Mouse (Mus musculus): ENCODE results near the gene Rnaseh2a.
A peak's percentile ranks its signal among the peaks of the same experiment; 100 is the strongest.

The Rnaseh2a gene

DNA sequence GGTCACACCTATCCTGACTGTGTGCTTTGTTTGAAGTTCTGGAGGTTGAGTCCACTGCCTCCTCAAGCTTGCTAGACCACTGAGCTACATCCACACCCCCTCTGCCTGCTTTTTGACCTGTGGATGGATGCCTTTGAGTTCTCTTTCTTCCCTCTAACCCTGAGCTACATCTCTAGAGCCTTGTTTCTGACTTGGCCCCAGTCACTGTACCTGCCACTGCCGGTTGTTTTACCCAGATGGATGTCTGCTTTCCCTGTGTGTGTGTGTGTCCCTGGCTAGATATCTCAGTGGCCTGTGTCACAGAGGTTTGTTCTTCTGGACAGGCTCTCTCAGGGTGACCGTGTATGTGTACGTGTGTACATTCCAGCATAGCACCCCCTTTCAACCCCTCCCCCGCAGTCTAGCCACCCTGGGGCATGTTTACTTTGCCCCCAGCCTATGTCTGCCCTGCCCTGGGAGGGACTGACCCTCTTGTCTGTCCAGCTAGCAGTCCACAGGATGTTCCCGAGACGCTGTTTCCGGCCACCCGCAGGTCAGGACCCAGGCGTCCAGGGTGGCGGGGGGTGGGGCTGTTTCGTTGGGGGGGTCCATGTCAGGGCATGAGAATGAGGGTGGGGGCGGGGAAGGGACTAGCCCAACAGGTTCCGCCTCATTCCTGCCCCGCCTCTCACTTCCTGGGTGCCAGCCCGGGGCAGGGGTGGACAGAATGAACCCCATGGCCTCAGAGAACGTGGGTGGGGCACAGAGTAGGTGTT is 14.9 kb upstream of the Rnaseh2a start:
- DNase-seq (ENCODE audit: low read depth, low spot score): peak; percentile 73

DNA sequence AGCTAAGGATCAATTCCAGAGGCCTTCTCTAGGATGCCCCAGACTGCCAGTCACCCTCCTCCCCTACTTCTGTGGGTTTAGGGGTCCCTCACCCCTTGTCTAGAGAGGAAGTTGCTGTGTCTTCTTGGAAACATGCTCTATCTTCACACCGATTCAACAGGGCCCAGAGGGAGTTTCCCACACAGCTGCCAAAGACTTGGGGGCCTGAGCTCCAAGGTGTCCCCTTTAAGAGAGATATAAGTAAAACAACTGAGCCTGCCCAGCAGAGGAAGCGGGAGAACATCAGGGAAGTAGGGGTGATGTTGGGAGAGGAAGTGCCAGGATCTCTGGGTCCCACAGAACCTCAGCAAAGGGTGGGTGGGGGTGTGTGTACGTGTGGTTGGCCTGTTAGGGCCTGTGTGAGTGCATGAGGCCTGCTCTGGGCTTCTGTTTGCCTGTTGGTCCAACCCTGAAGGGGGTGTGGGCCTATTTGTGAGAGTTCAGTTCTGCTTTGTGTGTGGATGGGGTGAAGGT is 13.0 kb upstream of the Rnaseh2a start:
- DNase-seq (ENCODE audit: low read depth, low spot score): peak; percentile 67

DNA sequence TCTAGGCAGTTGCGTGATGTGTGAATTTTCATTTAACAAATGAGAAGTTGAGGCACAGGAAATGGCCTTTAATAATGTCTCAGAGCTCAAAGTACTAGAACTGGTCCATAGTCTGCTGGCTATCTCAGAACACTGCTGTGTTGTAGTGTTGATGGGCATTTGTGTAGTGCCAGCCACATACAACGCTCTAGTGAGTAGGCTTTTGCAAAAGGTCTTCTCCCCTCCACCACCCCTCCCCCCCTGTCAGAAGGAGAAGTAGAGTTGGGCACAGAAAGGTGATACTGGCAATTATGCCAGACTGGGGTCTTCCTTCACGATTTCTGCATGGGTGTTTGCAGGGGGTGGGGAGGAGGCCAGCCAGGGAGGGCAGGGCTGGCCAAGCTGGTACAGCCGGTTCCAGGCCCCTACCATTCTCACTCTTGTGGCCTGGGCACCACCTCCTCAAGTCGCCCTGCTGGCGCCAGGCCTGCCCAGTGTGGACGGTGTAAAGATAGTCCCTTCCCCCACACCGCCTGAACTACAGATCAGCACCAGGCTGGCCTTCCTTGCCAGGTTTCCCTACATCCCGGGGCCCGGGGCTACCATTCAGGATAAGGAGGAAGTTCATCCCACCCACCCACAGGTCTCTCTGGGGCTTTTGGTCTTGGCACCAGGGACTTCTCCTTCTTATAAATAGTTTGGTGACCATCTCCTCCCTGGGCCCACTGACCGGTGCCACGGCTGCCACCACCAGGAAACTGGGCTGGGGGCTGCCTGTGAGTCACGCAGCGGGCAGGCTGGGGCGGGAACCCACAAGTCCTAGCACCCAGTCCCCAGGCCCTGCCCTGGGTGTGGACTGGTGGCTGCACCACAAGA is 12.3 kb upstream of the Rnaseh2a start:
- no peak for DNase-seq (ENCODE audit: low read depth, low spot score)

DNA sequence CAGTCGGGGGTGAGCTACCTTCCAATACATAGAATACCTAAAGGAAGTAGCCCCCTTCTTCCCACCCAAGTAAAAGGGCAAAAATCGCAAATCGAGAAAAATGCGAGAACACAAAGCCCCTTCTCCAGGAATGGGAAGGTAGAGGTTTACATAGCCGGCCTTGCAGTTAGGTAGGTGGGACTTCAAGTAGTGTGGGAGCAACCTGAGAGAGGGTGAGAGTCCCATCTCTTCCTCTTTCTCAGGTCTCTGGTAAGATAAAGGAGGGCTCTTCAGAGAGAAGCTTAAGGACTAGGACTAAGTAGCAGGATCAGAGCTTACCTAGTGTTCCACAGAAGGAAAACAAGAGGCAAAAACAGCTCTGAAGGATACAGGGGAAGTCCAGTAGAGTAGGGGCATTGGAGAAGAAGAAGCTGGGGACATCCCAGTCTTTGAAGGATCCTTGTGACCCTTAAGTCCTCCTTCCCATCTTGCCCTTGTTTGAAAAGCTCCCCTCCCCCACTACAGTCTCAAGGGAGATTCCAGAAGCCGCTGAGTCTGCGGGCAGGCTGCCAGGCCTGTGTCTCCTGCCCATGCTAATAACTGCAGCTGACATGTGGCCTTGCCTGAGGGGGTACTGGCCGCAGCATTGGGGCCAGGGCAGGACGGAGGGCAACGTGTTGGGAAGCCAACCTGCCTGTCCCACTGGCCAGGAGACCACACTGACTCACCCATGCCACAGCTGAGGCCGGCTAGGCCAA is 11.2 kb upstream of the Rnaseh2a start:
- peak; percentile 78 for DNase-seq (ENCODE audit: low read depth, low spot score)

DNA sequence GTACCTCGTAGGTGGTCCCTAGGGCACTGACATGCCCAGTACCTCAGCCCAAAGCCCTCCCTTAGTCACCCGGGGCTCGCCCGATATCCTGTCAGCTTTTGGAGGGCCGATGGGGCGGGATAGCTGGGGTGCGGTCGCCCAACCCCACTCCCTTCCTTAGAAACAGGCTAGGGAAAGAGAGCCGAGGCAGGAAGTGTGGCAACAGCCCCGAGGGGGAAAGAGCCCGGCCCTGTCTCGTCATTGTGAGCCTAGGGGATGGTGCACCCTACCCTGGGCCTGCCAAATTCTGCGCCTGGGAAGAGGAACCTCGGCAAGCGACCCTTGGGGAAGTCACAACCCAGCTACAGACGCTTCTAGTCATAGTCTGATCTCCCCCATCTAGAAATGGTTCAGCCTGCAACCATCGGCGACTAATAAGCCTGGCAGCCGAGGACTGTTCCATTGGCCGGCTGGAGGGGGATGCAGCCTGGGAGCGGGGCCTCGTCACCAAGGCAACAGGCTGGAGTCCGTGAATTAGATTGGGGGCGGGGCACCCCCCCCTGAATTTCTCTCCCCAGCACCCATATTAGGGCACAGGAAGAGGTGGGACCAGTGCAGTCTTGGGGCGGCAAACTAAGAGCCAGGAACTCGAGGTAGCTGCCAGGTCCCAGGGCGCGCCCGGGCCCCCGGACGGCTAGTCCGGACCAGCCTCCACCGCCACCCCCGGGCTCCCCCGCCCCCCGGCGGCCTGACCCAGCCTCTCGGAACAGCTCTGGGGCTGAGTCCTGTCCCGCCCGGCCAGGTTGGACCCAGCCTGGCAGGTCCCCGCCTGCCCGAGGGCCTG is 10.2 kb upstream of the Rnaseh2a start:
- DNase-seq (ENCODE audit: low read depth, low spot score): peak; percentile 97

DNA sequence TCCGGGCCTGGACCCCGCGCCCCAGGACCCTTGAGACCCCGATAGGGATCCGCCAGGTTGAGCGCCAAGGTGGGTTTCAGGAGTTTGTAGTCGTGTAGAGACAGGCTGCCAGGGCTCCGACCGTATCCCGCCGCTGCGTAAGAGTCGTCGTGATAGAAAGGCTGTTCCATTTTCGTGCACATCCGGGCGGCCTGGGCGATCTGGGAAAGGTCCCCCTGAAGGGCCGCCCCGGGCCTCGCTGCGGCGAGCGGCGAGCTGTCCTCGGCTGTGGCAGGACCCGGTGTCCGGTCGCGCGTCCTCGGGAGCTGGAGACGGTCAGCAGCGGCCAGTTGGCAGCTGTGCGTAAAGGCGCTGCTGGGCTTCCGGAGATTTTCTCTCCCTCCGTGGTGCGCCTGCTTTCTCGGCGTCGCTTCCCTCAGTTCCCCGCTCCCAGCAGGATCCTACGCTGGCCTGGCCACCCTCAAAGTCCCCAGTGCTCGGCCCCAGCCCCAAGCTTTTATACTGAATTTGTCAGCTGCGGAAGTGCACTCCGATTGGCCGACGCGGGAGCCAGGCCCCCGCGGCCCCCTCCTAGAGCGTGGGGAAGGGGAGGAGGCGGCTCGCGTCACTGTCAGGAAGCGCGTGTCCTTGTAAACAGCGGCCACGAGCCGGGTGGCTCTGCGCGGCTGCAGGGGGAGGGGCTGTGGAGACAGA is 8.8 kb upstream of the Rnaseh2a start, which contains the start of gene Junb:
TSS of gene Junb (minus strand) at position 471 of the 693 bp plus-strand sequence.
- peak; percentile 99 for DNase-seq (ENCODE audit: low read depth, low spot score)

DNA sequence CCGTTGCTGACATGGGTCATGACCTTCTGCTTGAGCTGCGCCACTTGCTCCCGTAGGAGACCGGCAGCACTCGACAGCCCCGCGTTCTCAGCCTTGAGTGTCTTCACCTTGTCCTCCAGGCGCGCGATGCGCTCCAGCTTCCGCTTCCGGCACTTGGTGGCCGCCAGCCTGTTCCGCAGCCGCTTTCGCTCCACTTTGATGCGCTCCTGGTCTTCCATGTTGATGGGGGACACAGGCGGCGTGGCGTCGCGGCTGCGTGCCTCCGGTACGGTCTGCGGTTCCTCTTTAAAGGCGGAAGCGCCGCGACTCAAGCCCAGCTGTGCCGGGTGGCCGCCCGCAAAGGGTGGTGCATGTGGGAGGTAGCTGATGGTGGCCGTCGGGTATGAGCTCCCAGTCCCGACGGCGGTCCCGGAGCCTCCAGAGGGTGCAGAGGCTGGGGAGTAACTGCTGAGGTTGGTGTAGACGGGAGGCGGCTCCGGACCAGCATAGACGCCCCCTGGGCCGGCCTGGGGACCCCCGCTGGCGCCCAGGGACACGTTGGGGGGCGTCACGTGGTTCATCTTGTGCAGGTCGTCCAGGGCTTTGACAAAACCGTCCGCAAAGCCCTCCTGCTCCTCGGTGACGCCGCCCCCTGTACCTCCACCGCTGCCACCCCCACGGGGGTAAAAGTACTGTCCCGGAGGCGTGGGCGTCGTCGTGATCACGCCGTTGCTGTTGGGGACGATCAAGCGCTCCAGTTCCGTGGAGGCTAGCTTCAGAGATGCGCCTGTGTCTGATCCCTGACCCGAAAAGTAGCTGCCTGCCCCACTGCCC is 8.1 kb upstream of the Rnaseh2a start:
- DNase-seq (ENCODE audit: low read depth, low spot score): peak; percentile 89

DNA sequence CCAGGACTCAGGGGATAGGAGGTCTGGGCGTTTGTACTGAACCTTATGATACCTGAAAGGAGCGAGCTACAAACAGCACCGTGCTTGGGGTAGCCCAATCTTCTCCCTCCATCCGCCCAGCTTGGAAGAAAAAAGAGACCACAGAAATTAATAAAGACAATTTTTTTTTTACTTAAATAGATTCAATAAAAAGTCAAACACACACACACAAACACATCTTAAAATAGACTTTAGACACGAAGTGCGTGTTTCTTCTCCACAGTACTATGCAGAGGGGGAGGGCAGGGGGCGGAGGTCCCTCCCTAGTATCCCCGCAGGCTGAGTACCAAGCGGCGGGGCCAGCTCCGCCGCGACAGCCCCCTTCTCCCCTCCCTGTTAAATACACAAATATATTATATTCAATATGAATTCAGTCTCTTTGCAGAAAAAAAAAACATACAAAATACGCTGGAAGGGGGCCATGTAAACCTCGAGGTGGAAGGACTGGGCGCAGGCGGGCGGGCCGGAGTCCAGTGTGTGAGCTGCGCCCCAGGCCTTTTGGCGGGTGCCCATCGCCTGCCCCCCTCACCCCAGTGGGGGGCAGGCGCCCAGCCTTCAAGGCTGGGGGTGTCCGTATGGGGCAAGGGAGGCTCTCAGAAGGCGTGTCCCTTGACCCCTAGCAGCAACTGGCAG is 7.3 kb upstream of the Rnaseh2a start:
- no peak for DNase-seq (ENCODE audit: low read depth, low spot score)

DNA sequence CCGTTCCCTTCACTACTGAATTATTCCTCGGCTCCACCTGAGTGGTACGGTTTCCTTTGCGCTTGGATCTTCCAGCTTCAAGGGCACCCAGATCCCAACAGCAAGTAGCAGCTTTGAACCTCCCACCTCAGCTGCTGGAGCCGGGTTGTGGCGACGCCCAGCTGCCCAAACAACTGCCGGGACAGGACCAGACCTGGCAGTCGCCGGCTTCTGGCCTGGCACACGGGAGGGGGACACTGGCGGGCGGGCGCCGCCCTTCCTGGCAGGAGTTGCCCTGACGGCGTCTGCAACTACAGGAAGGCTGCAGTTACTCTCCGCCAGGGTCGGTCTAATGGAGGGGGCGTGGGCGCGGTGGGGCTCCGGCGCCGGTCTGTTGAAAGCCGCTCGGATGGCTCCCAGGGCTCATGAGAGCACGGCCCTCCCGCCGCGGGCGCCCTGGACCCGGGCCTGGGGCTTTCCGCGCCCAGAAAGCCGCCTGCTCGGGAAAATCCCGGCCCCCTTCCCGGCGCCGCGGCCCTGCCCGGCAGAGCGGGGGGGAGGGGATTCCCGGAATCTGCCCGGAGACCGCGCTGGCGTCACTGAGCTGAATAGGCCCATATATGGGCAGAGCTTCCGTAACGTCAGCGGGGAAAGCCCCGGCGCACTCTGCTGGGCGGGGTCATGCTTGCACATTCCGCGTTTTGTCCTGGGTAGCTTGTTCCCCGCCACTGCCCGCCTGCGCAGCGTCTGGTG is 6.6 kb upstream of the Rnaseh2a start:
- DNase-seq (ENCODE audit: low read depth, low spot score): peak; percentile 96

DNA sequence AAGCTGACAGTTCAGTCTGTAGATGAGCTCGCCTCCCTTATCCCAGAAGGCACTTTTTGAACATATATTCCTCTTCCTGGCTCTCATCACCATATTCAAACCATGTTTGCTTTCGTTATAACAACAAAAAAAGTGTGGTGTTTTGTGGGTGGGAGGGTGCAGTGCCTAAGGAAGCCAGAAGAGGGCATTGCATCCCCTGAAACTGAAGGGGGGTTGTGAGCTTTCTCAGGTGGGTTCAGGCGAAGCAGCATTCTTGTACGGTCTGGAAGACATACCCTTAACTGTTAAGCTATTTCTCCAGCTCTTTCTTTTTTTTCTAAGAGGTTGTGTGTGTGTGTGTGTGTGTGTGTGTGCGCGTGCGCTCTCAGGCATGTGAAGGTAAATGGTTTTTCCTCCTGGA is 5.9 kb upstream of the Rnaseh2a start:
- DNase-seq (ENCODE audit: low read depth, low spot score): peak; percentile 88

DNA sequence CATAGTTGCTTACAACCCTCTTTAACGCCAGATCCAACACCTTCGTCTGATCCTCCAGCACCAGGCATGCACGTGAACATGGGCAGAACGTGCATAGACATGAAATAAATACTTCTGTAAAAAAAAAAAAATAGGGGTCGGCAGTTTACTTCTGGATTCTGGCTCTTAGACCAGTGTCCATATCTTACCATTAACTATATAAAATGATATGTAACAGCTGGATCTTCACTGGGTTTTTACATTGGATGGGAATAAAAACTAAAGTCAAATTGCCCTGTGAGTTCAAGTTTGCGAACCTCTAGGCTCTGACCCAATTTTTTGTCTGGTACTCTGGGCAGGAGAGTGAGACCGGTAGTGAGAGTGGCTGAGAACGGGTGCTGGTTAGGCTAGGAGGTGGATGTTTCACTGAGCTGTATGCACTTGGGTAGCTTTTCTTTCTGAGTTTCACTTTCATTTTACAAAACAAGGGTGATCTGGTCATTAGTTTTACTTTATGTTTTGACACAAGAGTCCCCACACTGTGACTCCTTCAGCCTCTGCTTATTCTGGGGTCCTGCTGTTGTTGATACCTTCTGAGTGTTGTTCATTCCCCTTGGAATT is 5.1 kb upstream of the Rnaseh2a start:
- peak; percentile 75 for DNase-seq (ENCODE audit: low read depth, low spot score)

DNA sequence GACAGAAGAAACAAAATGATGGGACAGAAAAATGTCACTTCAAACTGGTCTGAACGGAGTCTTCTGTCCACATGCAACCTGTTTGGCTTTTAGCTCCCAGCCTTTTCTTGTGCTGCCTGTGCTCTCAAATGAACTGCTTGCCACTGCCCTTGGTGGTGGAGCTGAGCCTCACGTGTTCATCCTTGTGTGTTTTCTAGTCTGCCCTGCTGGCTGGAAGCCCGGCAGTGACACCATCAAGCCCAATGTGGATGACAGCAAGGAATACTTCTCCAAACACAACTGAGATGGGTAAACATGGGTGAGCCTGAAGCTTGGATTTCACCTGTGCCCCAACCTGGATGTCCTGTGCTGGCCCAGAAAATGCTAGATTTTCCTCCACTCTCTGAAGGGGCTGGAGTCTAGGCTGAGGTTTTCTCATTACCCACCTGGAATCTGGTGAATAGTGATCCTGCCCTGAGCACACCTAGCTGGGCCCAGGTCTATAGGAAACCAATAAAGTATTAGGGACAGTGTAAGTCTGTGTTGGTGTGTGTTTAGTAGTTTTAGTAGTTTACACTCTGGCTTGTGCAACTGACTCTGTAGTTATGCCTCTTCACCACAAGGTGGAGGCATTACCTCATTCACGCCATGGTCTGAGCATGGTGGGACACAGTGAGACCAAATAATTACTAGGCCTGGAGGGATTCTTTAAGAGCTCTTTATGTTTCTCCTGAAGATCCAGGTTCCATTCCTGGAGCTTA is 4.4 kb upstream of the Rnaseh2a start:
- peak; percentile 77 for DNase-seq (ENCODE audit: low read depth, low spot score)

DNA sequence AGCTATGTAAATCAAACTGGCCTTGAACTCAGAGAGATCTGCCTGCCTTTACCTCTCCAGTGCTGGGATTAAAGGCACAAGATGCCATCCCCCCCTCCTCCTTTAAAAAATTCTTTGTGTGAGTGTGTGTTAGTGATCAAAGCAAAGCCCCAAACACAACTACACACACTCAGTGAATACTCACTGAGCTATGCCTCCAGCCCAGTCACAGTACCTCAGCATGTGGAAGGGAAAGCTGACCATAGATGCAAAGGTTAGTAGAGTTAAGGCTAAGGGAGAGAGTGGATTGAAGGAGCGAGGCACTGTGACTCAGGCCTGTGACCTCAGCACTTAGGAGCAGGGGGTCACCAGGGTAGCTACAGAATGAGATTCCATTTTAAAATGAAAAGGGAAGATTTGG is 3.5 kb upstream of the Rnaseh2a start:
- DNase-seq (ENCODE audit: low read depth, low spot score): no peak

DNA sequence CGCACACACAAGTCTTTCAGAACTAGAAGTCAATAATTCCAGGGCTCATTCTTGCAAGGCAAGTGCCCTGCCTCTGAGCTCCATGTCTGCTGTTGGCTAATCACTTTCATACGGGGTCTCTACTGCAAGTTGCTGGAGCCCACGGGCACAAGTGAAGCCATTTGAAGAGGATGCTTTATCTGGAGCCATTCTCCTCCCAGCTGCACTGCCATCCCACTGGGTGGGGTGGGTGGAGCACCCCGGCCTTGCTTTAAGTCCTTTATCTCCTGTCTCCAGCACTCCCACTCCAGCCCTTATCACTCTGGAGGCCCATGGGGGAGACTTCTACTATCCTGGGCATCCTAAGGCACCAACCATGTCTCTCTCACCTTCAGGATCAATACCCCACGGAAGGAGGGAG is 1.3 kb upstream of the Rnaseh2a start:
- DNase-seq (ENCODE audit: low read depth, low spot score): no peak

DNA sequence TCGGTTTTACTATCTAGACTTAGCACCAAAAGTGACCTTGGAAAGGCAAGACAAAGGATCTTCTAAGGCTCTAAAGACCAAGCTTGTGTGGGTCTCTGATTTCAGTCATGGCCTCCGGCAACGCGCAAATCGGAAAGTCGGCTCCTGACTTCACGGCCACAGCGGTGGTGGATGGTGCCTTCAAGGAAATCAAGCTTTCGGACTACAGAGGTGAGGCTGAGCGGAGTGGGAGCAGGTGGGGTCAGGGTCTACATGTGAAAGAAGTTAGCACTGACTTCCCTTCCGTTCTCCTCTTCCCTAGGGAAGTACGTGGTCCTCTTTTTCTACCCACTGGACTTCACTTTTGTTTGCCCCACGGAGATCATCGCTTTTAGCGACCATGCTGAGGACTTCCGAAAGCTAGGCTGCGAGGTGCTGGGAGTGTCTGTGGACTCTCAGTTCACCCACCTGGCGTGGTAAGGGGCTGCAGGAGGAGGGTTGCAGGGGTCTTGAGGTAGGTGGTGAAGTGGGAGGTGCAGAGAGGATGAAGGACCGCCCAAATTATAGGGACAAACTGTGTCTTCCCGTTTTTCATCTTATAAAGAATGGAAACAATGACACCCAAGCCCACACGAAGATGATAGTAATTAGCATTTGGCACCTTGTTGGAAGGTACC is 696 bp upstream of the Rnaseh2a start:
- DNase-seq (ENCODE audit: low read depth, low spot score): no peak

DNA sequence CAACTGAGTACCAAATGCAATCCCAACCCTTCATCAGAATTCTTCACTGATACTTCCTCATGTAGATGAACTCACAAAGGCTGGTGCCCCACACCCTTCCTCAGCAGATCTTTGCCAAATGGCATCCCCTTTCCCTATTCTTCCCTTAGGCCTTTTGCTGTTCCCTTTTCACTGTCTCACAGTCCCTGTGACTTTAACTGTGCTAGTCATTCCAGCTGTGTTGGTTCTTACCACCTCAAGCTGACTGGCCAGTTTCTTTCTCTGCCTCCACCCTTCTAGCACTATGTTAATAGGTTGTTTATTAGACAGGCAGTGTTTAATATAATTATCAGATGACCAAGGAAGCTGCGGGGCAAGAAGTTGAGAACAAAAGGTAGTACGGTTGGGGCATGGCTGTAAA is 917 bp downstream of the Rnaseh2a start:
- no peak for DNase-seq (ENCODE audit: low read depth, low spot score)
